Mouse (Mus musculus): ENCODE results near the gene Hoxa11. TPM values are rescaled to one million over a fixed set of nuclear protein-coding genes. Genes with fewer than 3 reads are reported as not detected.

Hoxa11 gene
- polyA plus RNA-seq, 2 experiments = 31.1 to 32.6 TPM

- 6% methylated on average over 24 of the region's 24 CpGs for WGBS
- H3K27me3 ChIP-seq (ENCODE audit: control insufficient read depth, insufficient read depth, low read length) = peaks cover 4% of the 10 kb centered on the region; the same call in 1 of the 2 replicates
- H3K4me1 ChIP-seq (ENCODE audit: control insufficient read depth, insufficient read depth, low read length) = peaks cover 24% of the 10 kb centered on the region
- peaks cover 45% of the 10 kb centered on the region for H3K36me3 ChIP-seq (ENCODE audit: control insufficient read depth, insufficient read depth, low read length)
- no peaks in the 10 kb centered on the region for H3K9me3 ChIP-seq (ENCODE audit: control insufficient read depth, low read length)
- DNase-seq (ENCODE audit: low spot score) = no peak
- TF ChIP-seq POLR2A (IDR thresholded peaks at IDR 0.05; ENCODE audit: borderline replicate concordance, extremely low read depth, insufficient read depth, insufficient read length) = no peak
- H3K9ac ChIP-seq (ENCODE audit: low read depth, low read length, severe bottlenecking) = peak overlapping the region; percentile 92
- peak; percentile 1; the same call in 1 of the 2 replicates for ATAC-seq (ENCODE audit: low FRiP score, low read depth)
- H3K4me3 ChIP-seq (replicated peaks; ENCODE audit: low read length) = peak overlapping the region; percentile 76
- peak overlapping the region; percentile 96 for H3K27ac ChIP-seq (replicated peaks; ENCODE audit: low read depth, low read length)
- peak overlapping the region; percentile 96 for H3K4me2 ChIP-seq (replicated peaks; ENCODE audit: low read depth, low read length, severe bottlenecking)
Observed at GRCm38 (mm10) chr6:52252016-52252774, 6.6 kb upstream of the Hoxa11 start.

DNA sequence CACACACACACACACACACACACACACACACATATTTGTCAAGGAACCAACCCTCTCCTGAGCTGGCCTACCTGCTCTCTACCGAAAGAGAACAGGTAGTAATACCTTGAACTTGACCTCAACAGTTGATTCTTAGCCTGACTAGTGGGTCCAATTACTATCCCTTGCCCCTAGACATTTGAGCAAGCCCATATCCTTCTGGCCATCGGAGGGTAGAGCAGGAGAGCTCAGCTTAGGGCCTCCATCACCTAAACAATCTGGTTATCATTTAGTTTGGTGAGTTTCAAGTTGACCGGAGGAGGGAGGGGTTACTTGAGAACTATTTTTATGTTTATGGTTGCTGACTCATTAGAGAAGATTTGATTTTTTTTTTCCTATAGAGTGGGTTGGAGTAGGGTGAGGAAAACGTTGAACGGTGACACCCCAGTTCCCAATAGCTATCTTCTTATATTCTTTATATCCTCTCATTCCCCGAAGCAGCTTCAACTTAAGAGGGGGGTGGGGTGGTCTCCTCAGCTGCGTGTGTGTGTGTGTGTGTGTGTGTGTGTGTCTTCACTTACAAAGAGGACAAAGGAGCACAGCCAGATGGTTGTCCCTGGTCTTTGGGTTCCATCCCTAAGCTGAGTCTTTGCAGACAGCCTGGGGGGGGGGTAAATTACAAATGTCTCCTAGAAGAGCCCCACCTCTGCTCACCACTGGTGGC, 5.7 kb upstream of the Hoxa11 start:
- Histone ChIP-seq H3K9me3 (ENCODE audit: control insufficient read depth, low read length) (no peaks in the 10 kb centered on the region), H3K27me3 (ENCODE audit: control insufficient read depth, insufficient read depth, low read length) (peaks cover 4% of the 10 kb centered on the region; the same call in 1 of the 2 replicates), H3K36me3 (ENCODE audit: control insufficient read depth, insufficient read depth, low read length) (peaks cover 41% of the 10 kb centered on the region), H3K4me1 (ENCODE audit: control insufficient read depth, insufficient read depth, low read length) (peaks cover 24% of the 10 kb centered on the region), H3K4me3 (replicated peaks; ENCODE audit: low read length) (peak overlapping the region; percentile 76), H3K27ac (replicated peaks; ENCODE audit: low read depth, low read length) (peak overlapping the region; percentile 96), H3K4me2 (replicated peaks; ENCODE audit: low read depth, low read length, severe bottlenecking) (peak overlapping the region; percentile 96), H3K9ac (ENCODE audit: low read depth, low read length, severe bottlenecking) (peak overlapping the region; percentile 92)
- WGBS = 8% methylated on average over 7 of the region's 7 CpGs
- no peak for TF ChIP-seq POLR2A (IDR thresholded peaks at IDR 0.05; ENCODE audit: borderline replicate concordance, extremely low read depth, insufficient read depth, insufficient read length)
- ATAC-seq (ENCODE audit: low FRiP score, low read depth) = no peak
- no peak for DNase-seq (ENCODE audit: low spot score)

GRCm38 (mm10) chr6:52249826-52250225, 4.2 kb upstream of the Hoxa11 start:
- Histone ChIP-seq H3K9me3 (ENCODE audit: control insufficient read depth, low read length) (no peaks in the 10 kb centered on the region), H3K27ac (replicated peaks; ENCODE audit: low read depth, low read length) (peak overlapping the region; percentile 95), H3K4me3 (replicated peaks; ENCODE audit: low read length) (peak overlapping the region; percentile 90), H3K4me2 (replicated peaks; ENCODE audit: low read depth, low read length, severe bottlenecking) (peak overlapping the region; percentile 96), H3K36me3 (ENCODE audit: control insufficient read depth, insufficient read depth, low read length) (peaks cover 39% of the 10 kb centered on the region), H3K27me3 (ENCODE audit: control insufficient read depth, insufficient read depth, low read length) (no peaks in the 10 kb centered on the region), H3K9ac (ENCODE audit: low read depth, low read length, severe bottlenecking) (peak overlapping the region; percentile 98), H3K4me1 (ENCODE audit: control insufficient read depth, insufficient read depth, low read length) (peaks cover 24% of the 10 kb centered on the region)
- 0 out of 2 replicates have a peak, but pooled peaks have one; percentile 5 for TF ChIP-seq POLR2A (IDR thresholded peaks at IDR 0.05; ENCODE audit: borderline replicate concordance, extremely low read depth, insufficient read depth, insufficient read length)
- ATAC-seq (ENCODE audit: low FRiP score, low read depth) = no peak
- 13% methylated on average over 4 of the region's 4 CpGs for WGBS
- no peak for DNase-seq (ENCODE audit: low spot score)

DNA sequence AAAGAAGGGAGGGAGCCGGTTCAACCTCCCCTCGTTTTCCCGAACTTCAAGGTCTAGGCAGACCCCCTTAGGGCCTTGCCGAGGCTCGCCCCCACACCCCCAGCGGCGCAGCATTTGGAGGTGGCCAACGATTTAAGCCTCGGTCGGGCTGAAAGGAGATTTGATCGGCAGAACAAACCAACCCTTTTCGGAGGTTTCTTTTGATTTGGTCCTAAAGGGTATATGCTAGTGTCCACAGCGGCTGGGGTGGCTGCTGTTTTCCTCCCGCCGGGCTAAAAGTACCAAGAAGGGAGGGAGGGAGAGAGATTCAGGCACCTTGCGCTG, 3.8 kb upstream of the Hoxa11 start:
- Histone ChIP-seq H3K9me3 (ENCODE audit: control insufficient read depth, low read length) (no peaks in the 10 kb centered on the region), H3K36me3 (ENCODE audit: control insufficient read depth, insufficient read depth, low read length) (peaks cover 39% of the 10 kb centered on the region), H3K4me1 (ENCODE audit: control insufficient read depth, insufficient read depth, low read length) (peaks cover 24% of the 10 kb centered on the region), H3K27me3 (ENCODE audit: control insufficient read depth, insufficient read depth, low read length) (no peaks in the 10 kb centered on the region), H3K9ac (ENCODE audit: low read depth, low read length, severe bottlenecking) (peak overlapping the region; percentile 98), H3K27ac (replicated peaks; ENCODE audit: low read depth, low read length) (peak overlapping the region; percentile 95), H3K4me2 (replicated peaks; ENCODE audit: low read depth, low read length, severe bottlenecking) (peak overlapping the region; percentile 96), H3K4me3 (replicated peaks; ENCODE audit: low read length) (peak overlapping the region; percentile 90)
- no peak for ATAC-seq (ENCODE audit: low FRiP score, low read depth)
- 5% methylated on average over 16 of the region's 16 CpGs for WGBS
- TF ChIP-seq POLR2A (IDR thresholded peaks at IDR 0.05; ENCODE audit: borderline replicate concordance, extremely low read depth, insufficient read depth, insufficient read length) = no peak
- no peak for DNase-seq (ENCODE audit: low spot score)

- no peak for DNase-seq (ENCODE audit: low spot score)
- Histone ChIP-seq H3K4me1 (ENCODE audit: control insufficient read depth, insufficient read depth, low read length) (peaks cover 27% of the 10 kb centered on the region), H3K27me3 (ENCODE audit: control insufficient read depth, insufficient read depth, low read length) (no peaks in the 10 kb centered on the region), H3K9me3 (ENCODE audit: control insufficient read depth, low read length) (no peaks in the 10 kb centered on the region), H3K36me3 (ENCODE audit: control insufficient read depth, insufficient read depth, low read length) (peaks cover 38% of the 10 kb centered on the region), H3K4me3 (replicated peaks; ENCODE audit: low read length) (peak overlapping the region; percentile 90), H3K27ac (replicated peaks; ENCODE audit: low read depth, low read length) (peak overlapping the region; percentile 95), H3K4me2 (replicated peaks; ENCODE audit: low read depth, low read length, severe bottlenecking) (peak overlapping the region; percentile 96), H3K9ac (ENCODE audit: low read depth, low read length, severe bottlenecking) (peak overlapping the region; percentile 98)
- ATAC-seq (ENCODE audit: low FRiP score, low read depth) = no peak
- WGBS = 3% methylated on average over 27 of the region's 27 CpGs
- no peak for TF ChIP-seq POLR2A (IDR thresholded peaks at IDR 0.05; ENCODE audit: borderline replicate concordance, extremely low read depth, insufficient read depth, insufficient read length)
Observed at GRCm38 (mm10) chr6:52248638-52249414, 3.2 kb upstream of the Hoxa11 start.

Measured in limb, embryonic 14.5 days (tissue).